Mouse (Mus musculus): ENCODE measurements around the gene Syndig1.

DNA sequence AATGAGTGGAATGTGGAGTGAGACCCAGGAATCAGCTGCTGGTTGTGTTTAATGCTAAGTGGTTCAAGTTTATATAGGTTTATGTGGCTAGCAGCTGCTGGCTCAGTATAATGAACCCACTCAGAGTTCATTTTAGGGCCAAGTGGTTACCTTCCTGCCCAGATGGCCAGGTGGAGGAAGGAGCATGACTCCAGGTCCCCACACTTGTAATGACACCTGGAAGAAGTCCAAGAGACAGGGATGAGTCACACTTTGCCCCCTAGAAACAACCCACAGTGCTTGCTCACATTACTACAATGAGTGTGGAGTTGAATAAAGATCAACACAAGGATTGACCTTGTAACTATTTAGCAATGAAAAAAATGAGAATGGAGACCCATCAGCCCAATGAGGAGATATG is 98.0 kb downstream of the Syndig1 start:
- no peak for TF ChIP-seq CTCF (IDR thresholded peaks at IDR 0.05; ENCODE audit: borderline replicate concordance, insufficient read depth, low read depth, low read length)
- TF ChIP-seq POLR2A (IDR thresholded peaks at IDR 0.05; ENCODE audit: borderline replicate concordance, insufficient read depth, low read length): no peak
